Mouse (Mus musculus) kidney, adult 2 months (tissue): ENCODE measurements around the gene Anp32e.

ENCODE experiments used
- CTCF ChIP-seq: fragments of 200-500 bp; conservative IDR thresholded peaks from 2 replicates; pipeline ENCODE4 v1.5.1; 2011; ENCODE audit warnings: low read depth, mild to moderate bottlenecking, control low read depth, low read length, moderate library complexity, mixed read lengths; ENCODE audit not compliant: insufficient read depth, insufficient read length
- POLR2A ChIP-seq: fragments of 200-500 bp; IDR thresholded peaks from one replicate; pipeline ENCODE4 v1.6.1; 2011; ENCODE audit warnings: low read depth, low read length, control low read depth

DNA sequence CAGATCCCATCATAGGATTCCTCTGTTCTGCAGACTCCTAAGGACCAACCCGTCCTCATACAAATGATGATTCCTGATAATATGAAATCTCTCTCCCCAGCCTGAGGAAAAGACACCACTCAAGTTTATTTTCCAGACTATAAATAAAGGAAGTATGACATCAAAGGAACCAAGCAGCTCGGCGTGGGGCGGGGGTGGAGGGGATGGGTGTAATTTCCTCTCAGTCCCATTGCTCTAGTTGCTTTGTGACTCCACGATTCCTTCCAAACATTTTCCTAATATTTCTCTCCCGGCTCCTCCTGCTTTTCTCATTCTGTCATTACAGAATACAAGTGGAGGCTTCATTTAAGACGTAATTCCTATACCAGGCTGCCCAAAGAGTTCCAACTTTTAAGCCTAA lies 35.9 kb upstream of the Anp32e start:
- TF ChIP-seq CTCF (no peak), POLR2A (no peak)
